Mouse (Mus musculus): ENCODE data around the gene Jade3. TPM values are rescaled to one million over a fixed set of nuclear protein-coding genes. Genes with fewer than 3 reads are reported as not detected.
A peak's percentile ranks its signal among the peaks of the same experiment; 100 is the strongest.
"Not testable (repeated sequence)": the region's sequence is repeated elsewhere in the genome, so short reads cannot be mapped to it uniquely, and the experiment has no call there.

The Jade3 gene
- total RNA-seq (2021) = 1 to 10 TPM; 2.0 to 2.3 TPM

DNA sequence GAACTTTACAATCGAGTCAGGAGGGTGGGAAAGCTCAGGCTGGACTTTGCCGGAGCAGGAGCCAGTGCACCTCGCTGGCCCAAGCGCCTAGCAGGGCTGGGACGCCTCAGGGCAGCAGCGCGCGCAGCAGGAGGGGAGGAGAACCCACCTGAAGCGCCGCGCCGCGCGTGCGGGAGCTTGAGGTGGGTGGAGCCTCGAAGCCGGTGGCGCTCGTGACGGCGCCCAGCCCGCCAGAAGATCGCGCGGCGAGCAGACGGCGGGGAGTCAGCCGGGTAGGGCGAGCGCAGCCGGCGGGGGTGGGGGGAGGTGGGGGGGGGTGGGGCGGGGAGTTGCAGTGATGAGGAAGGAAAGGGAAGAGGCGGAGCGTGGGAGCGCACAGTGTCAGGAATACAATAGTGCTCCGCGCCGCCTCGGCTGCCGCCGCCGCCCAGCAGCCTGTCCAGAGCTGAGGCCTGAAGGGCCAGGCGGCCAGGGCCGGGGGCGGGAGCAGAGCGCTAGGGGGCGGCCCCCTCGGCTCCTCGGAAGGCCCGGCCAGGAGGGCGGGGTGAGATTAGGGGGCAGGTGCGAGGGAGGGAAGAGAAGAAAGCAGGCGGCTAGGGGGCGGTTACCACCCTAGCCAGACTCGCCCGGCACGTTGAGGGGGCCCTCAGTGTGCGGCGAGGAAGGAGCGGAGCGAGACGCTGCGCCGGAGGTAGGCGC lies at the start of gene Jade3:
Jade3 (plus strand) TSS at position 549 of the 699 bp plus-strand sequence.
- peak; percentile 67 for DNase-seq (ENCODE audit: low spot score)
- intact Hi-C loops (cut with DNase I) = loop anchor here (10.0 kb wide), 1 partner anchor 150 kb away; no protein-coding TSS in a partner anchor

DNA sequence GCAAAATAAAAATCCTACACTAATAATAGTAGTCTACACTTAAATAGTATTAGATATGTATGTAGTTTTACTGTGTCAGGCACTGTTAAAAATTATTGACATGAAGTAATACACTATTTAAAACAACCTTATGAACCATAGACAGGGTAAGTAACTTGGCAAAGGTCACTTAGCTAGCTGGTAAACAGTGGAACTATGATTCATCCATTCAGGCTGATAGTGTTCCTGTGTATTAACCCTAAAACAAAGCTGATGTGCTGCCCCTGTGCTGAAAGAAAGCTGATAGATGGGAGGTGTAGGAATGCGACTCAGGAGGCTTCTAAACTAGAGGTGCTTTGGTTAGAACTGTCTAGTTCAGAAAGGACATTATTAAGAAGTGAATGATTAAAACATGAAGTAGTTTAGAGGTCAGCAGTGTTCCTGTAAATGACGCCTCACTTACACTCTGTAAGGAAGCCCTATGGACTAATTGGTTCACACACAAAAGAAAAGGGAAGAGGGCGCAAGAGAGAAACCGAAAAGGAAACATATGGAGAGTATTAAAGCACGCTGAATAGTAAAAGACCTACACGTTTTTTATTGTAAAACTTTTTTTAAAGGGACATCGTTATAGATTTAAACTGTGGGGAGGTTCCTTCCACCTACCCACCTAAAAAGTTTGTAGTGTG lies 46.0 kb upstream of the Jade3 start:
- intact Hi-C loops (cut with DNase I) = no loop called here
- DNase-seq (ENCODE audit: low spot score) = no peak

DNA sequence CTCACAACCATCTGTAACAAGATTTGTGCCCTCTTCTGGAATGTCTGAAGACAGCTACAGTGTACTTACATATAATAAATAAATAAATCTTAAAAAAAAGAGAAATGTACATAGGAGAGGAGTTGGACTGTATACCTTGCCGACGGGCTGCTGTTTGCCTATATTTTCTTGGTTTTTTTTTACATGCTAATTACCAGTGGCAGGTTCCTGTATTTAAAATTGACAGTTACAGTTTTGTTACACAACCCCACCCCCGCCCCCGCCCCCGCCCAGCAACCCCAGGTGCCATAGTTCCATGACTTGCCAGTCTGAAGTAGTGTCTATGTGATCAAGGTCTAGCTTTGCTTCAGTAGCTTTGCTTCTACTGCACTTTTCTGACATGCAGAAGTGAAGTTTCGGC lies 43.2 kb upstream of the Jade3 start:
- no peak for DNase-seq (ENCODE audit: low spot score)
- intact Hi-C loops (cut with DNase I) = no loop called here

DNA sequence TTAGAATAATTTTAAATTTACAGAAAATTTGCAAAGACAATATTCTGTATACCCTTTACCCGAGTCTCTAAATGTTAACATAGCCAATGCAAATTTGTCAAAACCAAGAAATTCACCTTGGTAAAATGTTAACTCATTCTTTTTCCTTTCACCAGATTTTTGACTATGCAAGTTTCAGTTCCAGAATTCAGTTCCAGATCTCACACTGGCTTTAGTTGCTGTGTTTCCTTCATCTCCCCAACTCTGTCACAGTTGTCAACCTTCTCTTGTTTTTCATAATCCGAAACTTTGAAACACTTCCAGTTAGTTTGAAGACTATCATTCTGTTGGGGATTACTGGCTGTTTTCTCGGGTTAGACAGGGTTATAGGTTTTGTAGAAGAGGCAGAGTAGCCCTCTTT lies 38.5 kb upstream of the Jade3 start:
- no peak for DNase-seq (ENCODE audit: low spot score)
- intact Hi-C loops (cut with DNase I) = no loop called here

DNA sequence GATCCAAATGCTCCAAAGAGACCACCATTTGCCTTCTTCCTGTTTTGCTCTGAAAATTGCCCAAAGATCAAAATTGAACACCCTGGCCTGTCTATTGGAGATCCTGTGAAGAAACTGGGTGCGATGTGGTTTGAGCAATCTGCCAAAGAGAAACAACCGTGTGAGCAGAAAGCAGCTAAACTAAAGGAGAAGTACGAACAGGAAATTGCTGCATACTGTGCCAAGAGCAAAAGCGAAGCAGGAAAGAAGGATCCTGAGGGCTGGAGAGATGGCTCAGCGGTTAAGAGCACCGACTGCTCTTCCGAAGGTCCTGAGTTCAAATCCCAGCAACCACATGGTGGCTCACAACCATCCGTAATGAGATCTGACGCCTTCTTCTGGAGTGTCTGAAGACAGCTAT lies 33.5 kb upstream of the Jade3 start:
- DNase-seq (ENCODE audit: low spot score); intact Hi-C loops (cut with DNase I): not testable (repeated sequence)

DNA sequence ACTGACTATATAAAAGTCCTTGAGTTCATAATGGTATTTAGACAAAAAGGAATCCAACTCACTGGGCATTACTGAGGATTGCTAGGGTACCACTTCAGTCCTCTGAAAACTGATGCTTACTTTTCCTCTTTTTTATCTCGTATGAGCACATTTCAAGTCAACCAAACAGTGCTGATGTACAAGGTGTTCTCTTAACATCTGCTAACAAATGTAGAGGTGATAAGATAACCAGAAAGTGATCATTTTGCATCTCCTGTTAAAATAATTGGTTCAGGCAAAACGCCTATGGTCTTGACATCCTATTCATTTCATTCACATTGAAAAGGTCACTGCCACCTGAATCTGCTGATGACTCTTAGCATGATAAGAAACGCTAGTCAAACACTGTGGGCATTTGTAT lies 32.5 kb upstream of the Jade3 start:
- intact Hi-C loops (cut with DNase I) = no loop called here
- no peak for DNase-seq (ENCODE audit: low spot score)

DNA sequence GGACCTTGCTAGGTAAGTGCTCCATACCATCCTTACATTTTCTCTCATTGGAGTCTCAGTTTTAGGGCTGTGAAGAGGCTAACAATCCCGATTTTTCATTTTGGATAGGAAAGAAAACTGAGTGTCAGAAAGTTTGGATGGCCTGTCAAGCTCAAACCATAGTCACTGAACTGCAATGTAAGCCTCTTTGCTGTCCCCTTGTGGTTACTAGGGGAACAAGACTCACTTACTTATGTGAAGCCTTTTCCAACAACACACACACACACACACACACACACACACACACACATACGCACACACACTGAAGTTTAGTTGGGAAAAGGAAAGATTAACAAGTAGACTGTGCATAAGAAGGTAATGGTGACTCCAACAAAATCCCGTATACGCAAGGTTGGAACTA lies 21.4 kb upstream of the Jade3 start:
- intact Hi-C loops (cut with DNase I) = no loop called here
- no peak for DNase-seq (ENCODE audit: low spot score)

DNA sequence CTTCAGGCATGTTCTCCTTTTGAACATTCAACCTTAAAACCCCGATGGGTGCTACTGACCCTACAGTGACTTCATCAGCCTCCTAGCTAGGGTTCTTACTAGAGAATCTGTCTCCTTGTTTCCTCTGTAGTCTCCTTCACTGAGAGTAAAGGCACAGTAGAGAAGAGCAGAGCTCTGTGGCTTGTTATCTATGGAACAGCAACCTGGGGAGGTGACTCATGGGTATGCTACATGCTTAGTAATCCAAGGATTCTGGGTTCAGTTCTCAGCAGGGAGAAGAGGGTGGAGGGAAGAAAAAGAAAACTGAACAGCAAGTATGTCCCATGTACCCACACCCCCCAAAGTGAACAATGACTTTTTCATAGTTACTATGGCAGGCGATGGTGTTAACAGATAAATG lies 18.6 kb upstream of the Jade3 start:
- no peak for DNase-seq (ENCODE audit: low spot score)
- intact Hi-C loops (cut with DNase I) = no loop called here

DNA sequence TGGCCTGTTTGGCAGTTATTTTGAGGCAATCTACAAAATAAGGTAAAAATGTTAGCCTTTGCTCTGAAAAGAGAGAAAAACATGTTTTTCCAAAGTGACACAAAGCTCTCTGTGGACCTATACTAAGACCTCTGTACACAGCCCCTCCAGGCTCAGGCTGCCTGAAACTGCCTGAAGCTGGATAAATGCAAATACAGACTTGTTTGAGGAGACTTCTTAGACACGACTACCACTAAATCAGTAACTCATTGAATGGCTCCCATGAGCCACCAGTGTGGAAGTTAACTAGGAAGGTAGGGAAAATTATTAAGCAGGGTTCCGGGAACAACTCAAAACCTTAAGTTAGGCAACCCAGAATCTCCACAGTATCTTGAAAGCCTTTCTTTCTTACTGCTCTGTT lies 17.8 kb upstream of the Jade3 start:
- intact Hi-C loops (cut with DNase I) = no loop called here
- no peak for DNase-seq (ENCODE audit: low spot score)

DNA sequence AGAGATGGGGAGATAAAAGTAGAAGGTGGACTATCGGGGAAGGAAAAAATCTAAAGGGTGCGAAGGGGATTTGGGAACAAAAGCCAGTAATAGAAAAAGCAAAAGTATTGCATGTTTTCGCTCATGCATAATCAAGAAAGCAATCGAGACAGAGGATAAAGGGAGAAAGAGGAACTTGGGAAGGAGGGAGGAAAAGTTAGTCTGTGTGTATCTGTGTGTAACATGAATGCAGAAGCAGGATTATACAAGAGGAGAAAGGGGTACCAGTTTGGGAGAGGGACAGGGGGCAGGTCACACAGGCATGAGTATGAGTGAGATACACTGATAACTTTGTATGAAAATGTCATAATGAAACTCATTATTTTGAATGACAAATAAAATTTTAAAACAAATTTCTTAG lies 14.1 kb upstream of the Jade3 start:
- no peak for DNase-seq (ENCODE audit: low spot score)
- intact Hi-C loops (cut with DNase I) = no loop called here

DNA sequence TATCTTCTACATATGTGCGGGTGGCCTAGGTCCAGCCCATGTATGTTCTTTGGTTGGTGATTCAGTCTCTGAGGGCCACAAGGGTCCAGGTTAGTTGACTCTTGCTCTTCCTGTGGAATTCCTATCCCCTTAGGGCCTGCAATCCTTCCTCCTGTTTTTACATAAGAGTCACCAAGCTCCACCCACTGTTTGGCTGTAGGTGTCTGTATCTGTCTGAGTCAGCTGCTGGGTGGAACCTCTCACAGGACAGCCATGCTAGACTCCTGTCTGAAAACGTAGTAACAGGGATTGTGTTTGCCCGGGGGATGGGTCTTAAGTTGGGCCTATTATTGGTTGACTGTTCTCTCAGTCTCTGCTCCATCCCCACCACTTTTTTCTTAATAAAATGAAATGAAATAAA lies 13.3 kb upstream of the Jade3 start:
- intact Hi-C loops (cut with DNase I) = no loop called here
- DNase-seq (ENCODE audit: low spot score) = no peak

DNA sequence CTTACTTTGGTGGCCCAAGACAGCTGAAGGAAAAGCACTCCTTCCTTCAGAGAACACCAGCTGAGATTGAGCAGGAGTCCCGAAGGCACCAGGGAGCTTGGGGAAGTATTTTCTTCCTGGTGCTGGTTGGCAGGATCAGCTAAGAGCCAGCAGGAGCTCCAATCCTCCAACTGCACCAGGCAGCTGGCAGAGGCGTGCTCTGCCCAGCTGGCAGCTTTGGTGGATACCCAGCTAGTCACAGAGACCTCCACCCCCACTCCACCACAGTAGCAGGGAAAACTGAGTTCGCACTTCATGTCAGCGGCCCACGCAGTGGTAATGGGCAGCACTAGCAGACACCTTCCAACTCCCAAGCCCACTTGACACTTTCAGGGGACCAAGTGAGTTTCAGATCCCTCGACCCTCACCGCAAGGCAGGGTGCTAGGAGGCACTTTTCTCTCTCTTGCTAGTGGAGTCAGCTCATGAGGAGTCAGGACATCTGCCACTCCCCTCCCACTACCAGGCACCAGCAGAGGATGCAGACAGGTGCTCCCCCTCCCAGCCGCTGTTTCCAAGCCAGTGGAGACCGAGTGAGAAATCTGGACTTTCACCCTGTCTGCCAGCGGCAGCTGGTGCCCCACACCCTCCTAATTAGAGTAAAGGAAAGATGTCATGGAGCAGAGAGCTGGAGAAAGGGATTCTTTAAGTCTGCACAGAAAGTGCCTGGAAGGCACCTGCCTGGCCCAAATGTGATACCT lies 10.4 kb upstream of the Jade3 start:
- intact Hi-C loops (cut with DNase I) = no loop called here
- no peak for DNase-seq (ENCODE audit: low spot score)

DNA sequence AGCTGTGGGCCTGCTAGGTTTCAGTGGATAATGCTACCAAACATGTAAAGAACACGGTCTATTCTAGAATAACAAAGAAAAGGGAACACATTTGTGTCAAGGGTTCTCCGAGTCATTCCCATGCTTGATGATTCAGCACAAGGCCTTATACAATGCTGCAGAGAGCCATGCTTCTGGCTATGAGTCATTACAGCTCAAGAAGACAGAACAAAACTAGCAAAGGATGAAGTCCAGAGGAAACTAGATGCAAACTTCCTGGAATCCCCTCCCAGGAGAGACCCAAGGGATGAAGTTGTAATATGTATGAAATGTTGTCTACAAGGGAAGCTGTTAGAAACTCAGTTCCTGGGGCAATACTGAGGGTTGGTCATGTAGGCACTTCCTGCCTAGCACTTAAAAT lies 7.0 kb upstream of the Jade3 start:
- no peak for DNase-seq (ENCODE audit: low spot score)
- intact Hi-C loops (cut with DNase I) = no loop called here

DNA sequence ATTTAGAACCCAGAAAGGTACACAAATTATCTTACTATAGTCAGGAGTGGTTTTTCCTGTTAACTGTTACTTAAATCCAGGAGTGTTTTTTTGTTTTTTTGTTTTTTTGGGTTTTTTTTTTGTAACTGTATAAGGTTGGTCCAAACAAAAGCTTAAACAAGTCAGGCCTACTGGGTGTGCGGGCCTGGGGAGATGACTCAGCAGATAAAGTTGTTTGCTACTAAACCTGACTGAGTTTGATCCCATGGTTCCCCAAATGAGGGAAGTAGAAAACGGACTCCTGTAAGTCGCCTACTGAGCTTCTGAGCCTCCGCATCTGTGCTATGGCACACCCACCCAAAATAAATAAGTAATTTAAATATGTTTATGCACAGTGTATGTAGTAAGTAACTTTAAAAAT lies 6.0 kb upstream of the Jade3 start:
- DNase-seq (ENCODE audit: low spot score) = no peak
- intact Hi-C loops (cut with DNase I) = no loop called here

DNA sequence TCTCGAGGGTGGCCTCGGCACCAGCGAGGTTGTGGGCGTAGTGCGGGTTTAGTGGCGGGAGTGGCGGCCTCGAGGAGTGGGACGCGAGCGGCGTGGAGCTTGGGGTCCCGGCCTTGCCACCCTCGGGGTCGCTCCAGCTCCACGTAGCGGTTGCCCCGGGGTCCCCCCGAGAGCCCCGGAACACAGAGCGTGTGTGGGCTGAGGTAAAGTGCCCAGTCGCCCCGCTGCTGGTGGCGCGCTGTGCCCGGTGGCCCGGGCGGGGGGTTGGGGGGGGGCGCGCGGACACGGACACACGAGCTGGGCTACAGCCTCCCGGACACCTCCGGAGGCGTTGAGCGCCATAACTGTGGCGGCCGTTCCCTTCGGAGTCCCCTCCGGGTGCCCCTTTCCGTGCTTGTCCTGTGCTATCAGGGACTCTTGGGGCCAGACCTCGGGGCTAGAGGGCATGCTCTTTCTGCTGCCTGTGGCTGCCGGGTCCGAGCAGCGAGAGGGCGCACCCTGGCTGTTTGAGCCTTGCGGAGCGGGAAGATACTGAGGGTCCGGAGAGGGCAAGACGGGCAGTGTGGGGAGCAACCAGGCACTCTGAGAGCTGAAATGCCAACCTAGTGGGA lies 456 bp downstream of the Jade3 start:
- intact Hi-C loops (cut with DNase I) = loop anchor here (10.0 kb wide), 1 partner anchor 149 kb away; no protein-coding TSS in a partner anchor
- peak; percentile 3 for DNase-seq (ENCODE audit: low spot score)

DNA sequence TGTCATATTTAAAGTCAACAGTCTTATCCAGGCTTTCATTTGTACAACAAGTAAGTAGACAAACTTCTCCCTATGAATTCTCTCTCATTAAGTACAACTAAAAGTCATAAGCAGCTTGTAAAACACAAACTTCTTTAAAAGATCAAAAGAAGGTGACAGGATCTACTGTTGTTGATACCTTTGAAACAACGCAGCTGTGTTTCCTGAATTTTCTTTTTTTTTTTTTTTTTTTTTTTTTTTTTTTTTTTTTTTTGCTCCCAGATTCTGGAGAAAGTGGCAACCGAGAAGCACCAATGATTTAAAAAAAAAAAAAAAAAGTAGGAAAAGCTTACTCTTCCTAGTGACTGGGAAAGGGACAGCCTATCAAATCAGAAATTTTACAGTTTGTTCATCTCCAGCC lies 57.7 kb downstream of the Jade3 start:
- DNase-seq (ENCODE audit: low spot score) = no peak
- intact Hi-C loops (cut with DNase I) = no loop called here

DNA sequence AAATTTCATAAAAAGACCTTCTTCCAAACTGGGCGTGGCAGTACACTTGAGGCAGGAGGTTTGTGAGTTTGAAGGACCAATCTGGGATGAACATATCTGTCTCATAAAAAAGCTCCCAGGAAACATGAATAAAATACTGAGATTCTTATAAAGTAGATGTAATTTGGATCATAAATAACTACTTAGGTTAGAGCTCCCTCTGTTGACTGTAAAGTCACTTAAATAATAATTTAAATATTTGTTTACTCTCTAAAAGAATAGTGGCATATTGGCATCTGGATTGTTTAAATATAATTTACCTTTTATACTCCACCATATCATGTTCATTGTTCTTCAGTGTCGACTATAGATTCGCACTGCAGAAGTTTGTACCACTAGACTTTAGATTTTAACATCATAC lies 72.2 kb downstream of the Jade3 start:
- intact Hi-C loops (cut with DNase I) = loop anchor here (10.0 kb wide), 1 partner anchor 333 kb away; no protein-coding TSS in a partner anchor
- no peak for DNase-seq (ENCODE audit: low spot score)

DNA sequence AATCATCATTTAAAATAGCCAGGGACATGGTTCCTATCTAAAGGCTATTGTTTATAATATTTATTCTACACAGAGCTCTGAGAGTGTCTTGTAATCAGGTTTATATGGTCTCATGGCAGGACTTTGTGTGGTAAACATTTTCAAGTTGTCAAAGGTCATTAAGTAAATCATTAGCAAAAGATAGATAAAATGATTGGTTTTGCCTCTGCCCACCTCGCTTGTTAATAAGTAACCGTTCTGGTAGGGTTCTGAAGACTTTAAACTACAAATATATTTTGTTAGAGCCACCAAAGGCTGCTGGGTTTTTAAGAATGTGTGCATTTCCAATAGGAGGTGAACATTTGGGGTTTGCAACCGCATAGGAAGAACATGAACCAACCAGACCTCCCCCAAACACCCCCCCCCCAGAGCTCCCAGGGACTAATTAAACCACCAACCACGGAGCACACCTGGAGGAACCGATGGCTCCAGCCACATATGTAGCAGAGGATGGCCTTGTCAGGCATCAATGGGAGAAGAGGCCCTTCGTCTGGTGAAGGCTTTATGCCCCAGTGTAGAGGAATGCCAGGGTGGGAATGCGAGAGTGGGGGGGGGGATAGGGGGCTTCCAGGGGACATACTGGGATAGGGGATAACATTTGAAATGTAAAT lies 94.9 kb downstream of the Jade3 start:
- no peak for DNase-seq (ENCODE audit: low spot score)
- intact Hi-C loops (cut with DNase I) = no loop called here

DNA sequence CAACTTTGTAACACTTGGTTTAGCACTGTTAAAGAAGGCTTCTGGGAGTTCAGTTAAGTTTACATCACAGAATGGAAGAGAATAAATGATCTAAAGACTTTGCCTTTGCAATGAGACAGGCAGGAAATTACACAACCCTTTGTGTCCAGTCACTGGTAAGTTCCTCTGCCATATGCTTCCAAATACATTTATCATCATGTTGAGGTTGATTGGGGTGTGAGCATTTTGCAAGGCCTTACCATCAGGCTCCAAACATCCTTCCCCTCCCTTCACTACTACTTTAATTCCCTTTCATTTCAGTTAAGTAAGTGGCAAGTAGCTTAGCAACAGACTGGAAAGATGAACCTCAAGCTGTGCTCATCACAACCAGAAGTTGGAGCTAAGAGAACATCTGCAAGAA lies 96.1 kb downstream of the Jade3 start:
- DNase-seq (ENCODE audit: low spot score) = no peak
- intact Hi-C loops (cut with DNase I) = no loop called here

DNA sequence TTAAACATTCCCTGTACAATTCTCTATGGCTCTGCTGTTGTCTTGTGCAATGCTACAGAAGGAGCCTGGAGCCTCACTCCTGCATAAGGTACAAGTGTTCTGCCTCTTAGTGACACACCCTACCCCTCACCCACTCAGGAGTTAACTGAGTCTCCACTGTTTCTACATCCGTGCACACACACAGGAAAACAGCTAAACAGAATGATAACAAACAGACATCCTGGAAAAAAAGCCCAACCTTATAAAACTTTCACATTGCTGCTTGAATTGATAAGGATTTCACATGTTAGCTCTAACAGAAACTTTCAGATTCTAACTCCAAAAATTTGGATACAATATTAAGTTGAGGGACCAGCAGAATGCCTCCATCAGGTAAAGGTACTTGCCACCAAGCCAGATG lies 107.1 kb downstream of the Jade3 start:
- DNase-seq (ENCODE audit: low spot score) = no peak
- intact Hi-C loops (cut with DNase I) = no loop called here
